Mouse (Mus musculus) bone marrow, adult 2 months (tissue): ENCODE measurements at regions not wholly inside any gene's neighbourhood (a gene's known extent, or its start where the extent isn't known, plus 50 kb on each side); places are given as distances from the start of the nearest gene placed in this dataset.

Source experiments
- H3K27ac ChIP-seq: fragments of 200-500 bp; 2 replicates; pipeline ENCODE4 v1.5.1; 2012; ENCODE audit warnings: low read depth, mild to moderate bottlenecking, control low read depth, inconsistent platforms, low read length; ENCODE audit not compliant: control insufficient read depth, poor library complexity, insufficient read depth
- H3K4me1 ChIP-seq: fragments of 200-500 bp; 2 replicates; pipeline ENCODE4 v1.6.1; 2011; ENCODE audit warnings: low read length; ENCODE audit not compliant: control insufficient read depth, insufficient read depth
- H3K4me3 ChIP-seq: fragments of 200-500 bp; replicated peaks from 2 replicates; pipeline ENCODE3; 2011; ENCODE audit warnings: mild to moderate bottlenecking, low read depth, low read length, control low read depth; ENCODE audit not compliant: control insufficient read depth
- CTCF ChIP-seq: fragments of 200-500 bp; IDR thresholded peaks from 2 replicates; pipeline ENCODE4 v1.5.1; 2011; ENCODE audit warnings: low read length, control low read depth; ENCODE audit not compliant: control insufficient read depth, insufficient read depth
- POLR2A ChIP-seq: fragments of 200-500 bp; IDR thresholded peaks from 2 replicates; pipeline ENCODE4 v1.6.1; 2011; ENCODE audit warnings: low read depth, mild to moderate bottlenecking, control low read depth, low read length, borderline replicate concordance; ENCODE audit not compliant: control insufficient read depth
- WGBS: fragments of 180-500 bp; shearing (Covaris S2); methylation state at CpG from one replicate; pipeline ENCODE4 v1.1.7; 2018; 5-methylcytosine and 5-hydroxymethylcytosine counted together

DNA sequence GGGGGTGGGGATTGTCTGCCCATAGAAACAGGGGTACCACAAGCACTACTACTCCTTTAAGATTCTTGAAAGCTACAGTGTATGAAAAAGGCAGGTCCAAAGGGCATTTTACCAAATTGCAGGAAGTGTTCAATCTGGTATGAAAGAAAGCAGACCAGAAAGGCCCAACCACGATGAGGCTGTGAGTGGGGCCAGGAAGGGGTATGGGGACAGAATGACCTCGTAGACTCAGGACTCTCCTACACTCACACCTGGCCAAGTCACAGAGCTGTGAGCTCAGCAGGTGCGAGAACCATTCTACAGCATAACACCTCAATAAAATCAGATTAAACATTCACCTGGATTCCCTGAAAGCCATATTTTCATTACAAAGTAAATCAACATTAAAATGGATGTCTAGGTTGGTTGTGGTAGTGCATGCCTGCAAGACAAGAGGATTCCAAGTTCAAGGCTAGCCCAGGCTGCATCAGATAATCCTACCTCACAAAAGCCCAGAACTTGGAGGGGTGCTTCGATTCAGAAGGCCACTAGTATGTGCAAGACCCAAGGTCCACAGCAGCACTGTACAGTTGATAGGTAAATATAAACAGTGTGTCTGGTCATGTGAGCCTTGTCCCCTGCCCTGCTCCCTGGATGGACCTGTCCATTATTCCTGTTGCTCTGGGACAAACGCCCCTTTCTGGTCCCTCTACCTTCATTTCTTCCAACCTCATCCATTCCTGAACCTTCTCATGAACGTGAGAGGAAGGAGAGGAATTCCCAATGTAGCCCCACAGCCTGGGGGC lies 115.3 kb downstream of the 1810010D01Rik start:
- Histone ChIP-seq H3K4me1 (peaks cover 6% of the 10 kb centered on the region; the same call in 1 of the 2 replicates), H3K4me3 (no peak overlapping the region), H3K27ac (no peak overlapping the region)
- WGBS, result 51% methylated on average over 6 of the region's 6 CpGs
- TF ChIP-seq POLR2A (no peak), CTCF (no peak)

DNA sequence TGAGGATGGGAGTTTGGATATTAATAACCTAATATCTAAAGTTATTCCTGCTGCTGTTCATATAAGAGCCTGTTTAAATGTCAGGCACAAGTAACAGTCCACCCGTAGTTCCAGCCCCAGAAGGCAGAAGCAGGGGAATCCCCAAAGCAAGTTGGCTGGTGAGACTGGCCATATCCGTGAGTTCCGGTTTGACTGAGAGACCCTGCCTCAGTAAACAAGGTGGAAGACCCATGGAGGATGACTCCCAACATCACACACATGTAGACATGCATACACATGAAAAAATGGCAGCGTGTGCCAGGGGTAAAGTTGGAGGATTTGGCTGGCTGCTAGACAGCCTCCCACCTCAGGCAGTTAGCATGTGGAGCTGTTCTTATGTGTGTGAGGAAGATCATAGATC lies 117.1 kb downstream of the 1810010D01Rik start:
- WGBS, result 75% methylated on average over 4 of the region's 4 CpGs
- peaks cover 6% of the 10 kb centered on the region; the same call in 1 of the 2 replicates for H3K4me1 ChIP-seq

GRCm38 (mm10) chr7:145089315-145089721 lies 118.6 kb downstream of the 1810010D01Rik start:
- Histone ChIP-seq H3K4me1 (peaks cover 6% of the 10 kb centered on the region; the same call in 1 of the 2 replicates), H3K4me3 (no peak overlapping the region), H3K27ac (no peak overlapping the region)
- 14% methylated on average over 3 of the region's 3 CpGs for WGBS
- TF ChIP-seq CTCF, result no peak
- no peak for TF ChIP-seq POLR2A

More for the DNA sequence above, 117.1 kb downstream of the 1810010D01Rik start:
- TF ChIP-seq POLR2A (no peak), CTCF (no peak)
- Histone ChIP-seq H3K27ac (no peak overlapping the region), H3K4me3 (no peak overlapping the region)

GRCm38 (mm10) chr7:145088655-145089054 lies 119.3 kb downstream of the 1810010D01Rik start:
- H3K27ac ChIP-seq, result no peak overlapping the region
- H3K4me1 ChIP-seq, result peaks cover 6% of the 10 kb centered on the region; the same call in 1 of the 2 replicates
- H3K4me3 ChIP-seq, result no peak overlapping the region
- WGBS, result 40% methylated on average over 3 of the region's 3 CpGs
- TF ChIP-seq CTCF, result no peak

DNA sequence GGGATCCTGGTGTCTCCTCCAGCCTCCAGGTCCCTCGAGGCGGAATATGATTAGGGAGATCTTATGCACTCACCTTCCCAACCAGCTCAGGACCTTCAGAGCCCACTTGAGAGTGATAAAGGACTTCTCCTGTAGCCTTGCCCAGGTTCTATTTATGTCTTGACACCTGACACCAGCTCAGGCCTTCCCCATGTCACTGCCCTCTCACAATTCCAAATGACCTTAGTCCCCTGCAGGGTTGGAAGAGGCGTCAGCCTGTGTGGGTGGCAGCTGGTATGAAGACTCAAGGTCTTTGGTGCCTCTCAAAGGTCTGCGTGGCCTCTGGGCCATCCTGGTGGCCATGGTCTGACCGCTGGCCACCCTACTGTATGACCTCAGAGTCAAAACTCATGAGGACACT lies 120.1 kb downstream of the 1810010D01Rik start:
- WGBS, result 87% methylated on average over 5 of the region's 5 CpGs
- H3K4me1 ChIP-seq, result peaks cover 6% of the 10 kb centered on the region; the same call in 1 of the 2 replicates
- no peak for TF ChIP-seq CTCF
- no peak for TF ChIP-seq POLR2A

DNA sequence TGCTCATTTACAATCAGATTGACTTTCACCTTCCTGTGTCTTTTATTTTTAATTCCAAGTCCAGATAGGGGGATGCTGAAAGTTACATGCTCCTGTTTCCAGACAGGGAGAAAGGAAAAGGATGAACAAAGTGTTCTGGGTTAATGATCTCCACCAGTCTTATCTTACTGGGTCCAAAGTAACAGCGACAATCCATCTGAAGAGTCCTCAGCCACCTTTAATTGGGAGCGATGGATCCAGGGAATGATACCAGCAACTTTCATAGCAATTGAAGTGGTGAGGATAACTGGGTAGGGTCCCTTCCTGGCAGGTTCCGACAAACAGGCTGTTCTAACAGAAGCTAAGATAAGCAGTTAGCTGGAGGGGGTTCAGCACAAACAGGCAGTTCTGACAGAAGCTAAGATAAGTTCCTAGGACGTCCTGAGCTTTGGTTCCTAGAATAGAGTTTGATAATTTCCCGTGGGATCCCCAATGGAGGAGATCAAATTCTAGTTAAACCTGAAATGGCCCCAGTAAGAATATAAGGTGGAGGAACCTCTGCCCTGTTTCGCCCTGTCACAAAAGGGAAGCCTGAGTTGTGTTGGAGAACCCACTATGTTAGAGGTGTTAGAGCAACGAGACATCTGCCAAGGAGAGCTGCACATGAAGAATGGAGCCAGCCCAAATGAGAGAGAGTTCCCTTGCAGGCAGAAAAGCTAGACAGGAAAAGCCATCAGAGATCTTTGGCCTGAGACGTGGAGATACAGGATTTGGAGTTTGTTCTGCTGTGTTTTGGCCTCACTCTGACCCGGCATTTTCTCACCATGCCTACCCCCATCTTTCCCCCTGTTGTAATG lies 124.8 kb downstream of the 1810010D01Rik start:
- Histone ChIP-seq H3K4me1 (no peaks in the 10 kb centered on the region), H3K4me3 (no peak overlapping the region), H3K27ac (no peak overlapping the region)
- TF ChIP-seq POLR2A, result no peak
- no peak for TF ChIP-seq CTCF
- WGBS, result 67% methylated on average over 9 of the region's 9 CpGs

More for the DNA sequence above, 120.1 kb downstream of the 1810010D01Rik start:
- Histone ChIP-seq H3K4me3 (no peak overlapping the region), H3K27ac (no peak overlapping the region)

GRCm38 (mm10) chr7:145071996-145072790 lies 132.5 kb upstream of the Ccnd1 start:
- Histone ChIP-seq H3K4me1 (no peaks in the 10 kb centered on the region; the same call in 1 of the 2 replicates), H3K27ac (no peak overlapping the region), H3K4me3 (no peak overlapping the region)
- 60% methylated on average over 5 of the region's 5 CpGs for WGBS
- no peak for TF ChIP-seq POLR2A
- no peak for TF ChIP-seq CTCF
